Mouse (Mus musculus) granulocyte monocyte progenitor cell, adult 5-6 weeks (primary cell): ENCODE results near the gene Rpp30. TPM values are rescaled to one million over a fixed set of nuclear protein-coding genes. Genes with fewer than 3 reads are reported as not detected.

Experiments used
- ATAC-seq: replicated peaks from 2 replicates; pipeline ENCODE4 v1.8.0; 2016; ENCODE audit warnings: mild to moderate bottlenecking, moderate TSS enrichment, inconsistent platforms; ENCODE audit not compliant: poor library complexity, severe bottlenecking
- total RNA-seq, 2 experiments: library from RNA; stranded (forward) in 1 of 2; stranded (reverse) in 1 of 2; fragments of 200-712, 200-1000 nt in 1 of 2; fragments of >200 nt in 1 of 2; fragmentation: Nextera tagmentation in 1 of 2; gene quantifications; 2 replicates each; pipeline ENCODE4 v1.2.3; 2014 to 2017

Gene Rpp30
- total RNA-seq (2014; fragmentation: Nextera tagmentation) (35.1 and 57.5 TPM in 2 replicates), total RNA-seq (2017) (60.8 and 64.7 TPM in 2 replicates)

- ATAC-seq: peak; percentile 95
Observed at GRCm38 (mm10) chr19:36083262-36084225, at the start of gene Rpp30. Rpp30 (plus strand) TSS chr19:36083716.

DNA sequence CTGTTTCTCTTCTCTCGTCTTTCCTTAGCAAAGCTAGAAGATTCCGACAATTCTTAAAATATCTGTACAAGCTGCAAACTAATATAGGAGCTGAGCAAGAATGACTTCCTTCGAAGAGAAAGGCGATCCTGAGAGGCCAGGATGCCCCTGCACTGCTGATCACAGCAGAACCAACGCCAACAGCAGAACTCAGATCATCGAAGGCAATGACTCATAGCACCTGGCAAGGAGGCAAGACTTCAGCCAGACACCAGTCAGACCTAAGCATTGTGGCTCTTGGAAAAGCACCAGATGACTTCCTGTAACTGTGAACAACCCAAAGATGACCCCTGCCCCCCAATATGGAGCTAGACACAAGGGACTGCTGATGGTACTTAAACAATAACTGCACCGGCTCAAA, 37.5 kb upstream of the Rpp30 start:
- no peak for ATAC-seq

GRCm38 (mm10) chr19:36056502-36057221, 26.9 kb upstream of the Rpp30 start:
- ATAC-seq: no peak

DNA sequence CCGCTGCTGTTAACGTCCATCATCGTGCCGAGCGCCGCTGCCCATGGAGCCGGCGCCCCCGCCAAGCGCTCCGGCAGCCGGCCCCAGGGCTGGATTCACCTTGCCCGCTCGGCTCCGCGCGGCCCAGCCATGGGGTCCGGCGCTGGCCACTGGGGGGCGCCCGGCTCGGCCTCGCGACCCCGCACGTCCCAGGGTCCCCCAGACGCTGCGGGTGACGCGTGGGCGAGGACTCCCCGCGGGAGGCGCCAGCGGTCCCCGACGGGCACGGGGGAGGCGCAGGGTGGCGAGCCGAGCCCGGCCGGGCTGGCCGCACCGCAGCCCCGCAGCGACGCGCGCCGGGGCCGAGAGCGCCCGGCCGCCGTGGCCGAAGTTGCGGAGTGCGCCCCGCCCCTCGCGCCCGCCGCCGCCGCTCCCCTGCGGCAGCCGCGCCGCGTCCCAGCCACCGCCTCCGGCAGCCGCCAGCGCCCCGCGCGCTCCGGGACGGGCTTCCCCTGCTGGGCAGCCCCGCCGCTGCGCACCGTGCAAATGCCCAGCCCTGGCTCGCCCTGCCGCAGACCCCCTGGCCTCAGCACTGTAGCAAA, 26.2 kb upstream of the Rpp30 start, which contains the start of gene Htr7:
Htr7 (minus strand) TSS at position 277 of the 581 bp plus-strand sequence.
- ATAC-seq: peak; percentile 63

- ATAC-seq: no peak
Observed at GRCm38 (mm10) chr19:36062801-36063529, 20.6 kb upstream of the Rpp30 start.

GRCm38 (mm10) chr19:36082606-36083261, 782 bp upstream of the Rpp30 start:
- peak; percentile 86 for ATAC-seq

GRCm38 (mm10) chr19:36090781-36091180, 7.3 kb downstream of the Rpp30 start:
- ATAC-seq: peak; percentile 71

- ATAC-seq: no peak
Observed at GRCm38 (mm10) chr19:36097194-36097593, 13.7 kb downstream of the Rpp30 start.

- no peak for ATAC-seq
Observed at GRCm38 (mm10) chr19:36098265-36098664, 14.7 kb downstream of the Rpp30 start.

DNA sequence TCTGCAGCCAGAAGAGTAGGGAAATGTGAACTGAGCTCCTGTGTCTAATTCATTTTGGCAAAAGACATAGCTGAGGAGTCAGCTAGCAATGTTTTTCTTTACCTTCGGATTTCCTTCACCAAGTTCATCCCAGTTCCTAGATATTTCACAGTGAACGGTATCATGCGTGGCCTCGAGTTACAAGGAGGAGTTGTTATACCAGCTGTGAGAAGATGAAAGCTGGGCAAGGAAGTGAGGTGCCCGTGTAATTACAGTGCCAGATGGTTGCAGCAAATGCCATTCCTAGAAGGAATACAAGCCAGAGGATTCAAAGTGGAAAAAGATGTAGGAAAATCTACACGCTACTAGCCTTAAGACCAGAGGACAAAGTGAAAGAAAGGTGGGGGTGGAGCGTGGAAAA, 15.4 kb downstream of the Rpp30 start:
- ATAC-seq: no peak

DNA sequence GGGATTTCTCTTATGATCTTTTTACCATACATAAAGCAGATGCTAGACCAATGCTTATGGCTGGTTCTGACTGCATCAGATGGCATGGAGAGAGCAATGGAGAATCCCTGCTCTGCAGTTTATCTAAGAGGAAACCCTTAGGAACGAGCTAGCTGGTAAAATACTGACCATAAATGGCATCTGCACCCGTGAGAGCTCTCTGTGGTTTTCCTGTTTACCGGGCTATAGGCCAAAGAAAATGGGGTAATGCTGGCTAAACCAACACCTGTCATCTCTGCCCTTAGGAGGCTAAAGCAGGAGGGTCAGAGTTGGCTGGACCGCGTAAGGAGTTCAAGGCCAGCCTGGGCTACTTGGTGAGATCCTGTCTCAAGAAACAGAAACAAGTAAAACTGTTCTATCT, 20.4 kb downstream of the Rpp30 start:
- ATAC-seq: no peak; the same call in 1 of the 2 replicates

GRCm38 (mm10) chr19:36109318-36109944, 25.9 kb downstream of the Rpp30 start:
- no peak for ATAC-seq

DNA sequence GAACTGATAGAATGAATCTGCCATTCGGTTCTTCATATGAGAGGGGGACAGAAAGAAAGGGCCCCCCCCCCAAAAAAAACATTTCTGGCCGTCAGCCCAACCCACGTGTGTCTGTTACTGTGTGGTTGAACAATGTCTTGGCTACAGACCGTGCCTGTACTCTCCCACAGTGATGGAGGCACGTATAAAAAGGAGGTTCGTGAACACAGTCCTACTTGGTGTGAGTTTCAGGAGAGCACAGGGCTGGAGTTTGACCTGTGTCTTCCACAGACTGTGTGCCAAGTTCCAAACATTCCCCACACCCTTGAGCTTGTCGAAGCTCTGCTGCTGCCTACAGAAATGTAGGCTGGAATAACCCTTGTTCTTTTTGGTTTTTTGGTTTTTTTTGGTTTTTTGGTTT, 26.9 kb downstream of the Rpp30 start:
- ATAC-seq: no peak

GRCm38 (mm10) chr19:36111054-36111895, 27.8 kb downstream of the Rpp30 start:
- no peak for ATAC-seq

DNA sequence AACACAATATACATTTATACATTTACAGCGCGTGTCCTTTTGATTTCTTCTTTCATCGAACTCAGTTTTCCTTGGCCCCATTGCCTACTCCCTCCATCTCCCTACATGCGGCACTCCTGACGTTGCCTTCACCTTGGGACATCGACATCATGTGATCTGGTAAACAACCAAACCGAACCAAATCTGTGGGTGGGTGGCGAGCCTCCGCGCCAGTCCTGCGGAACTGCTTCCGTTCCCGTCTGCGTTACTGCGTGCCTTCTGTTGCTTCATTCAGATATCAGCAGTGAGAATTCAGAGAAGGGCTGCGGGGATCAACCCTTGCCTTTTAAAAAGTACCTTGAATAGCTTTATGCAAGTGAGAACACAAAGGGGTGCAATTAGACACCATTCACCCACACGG, 28.5 kb downstream of the Rpp30 start:
- ATAC-seq: no peak

DNA sequence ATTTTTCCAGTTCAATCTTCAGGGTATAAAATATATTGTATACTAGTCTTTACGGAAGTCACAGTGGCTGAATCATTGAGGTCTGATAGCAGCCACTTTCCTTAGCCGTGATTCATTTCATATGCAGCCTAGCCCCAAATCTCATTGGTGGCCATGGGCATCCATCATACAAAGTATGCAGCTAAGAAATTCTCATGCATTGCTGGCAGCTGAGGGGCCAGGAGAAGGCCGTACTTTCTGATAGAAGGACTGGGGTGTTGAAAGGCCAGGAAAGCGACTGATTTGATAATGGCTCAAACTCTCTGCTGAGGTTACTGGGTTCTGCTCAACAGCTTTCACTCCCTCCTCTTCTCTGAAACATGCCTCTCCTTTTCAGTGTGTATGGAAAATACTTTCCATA, 32.7 kb downstream of the Rpp30 start:
- no peak for ATAC-seq

GRCm38 (mm10) chr19:36119219-36119618, 35.7 kb downstream of the Rpp30 start:
- ATAC-seq: no peak

DNA sequence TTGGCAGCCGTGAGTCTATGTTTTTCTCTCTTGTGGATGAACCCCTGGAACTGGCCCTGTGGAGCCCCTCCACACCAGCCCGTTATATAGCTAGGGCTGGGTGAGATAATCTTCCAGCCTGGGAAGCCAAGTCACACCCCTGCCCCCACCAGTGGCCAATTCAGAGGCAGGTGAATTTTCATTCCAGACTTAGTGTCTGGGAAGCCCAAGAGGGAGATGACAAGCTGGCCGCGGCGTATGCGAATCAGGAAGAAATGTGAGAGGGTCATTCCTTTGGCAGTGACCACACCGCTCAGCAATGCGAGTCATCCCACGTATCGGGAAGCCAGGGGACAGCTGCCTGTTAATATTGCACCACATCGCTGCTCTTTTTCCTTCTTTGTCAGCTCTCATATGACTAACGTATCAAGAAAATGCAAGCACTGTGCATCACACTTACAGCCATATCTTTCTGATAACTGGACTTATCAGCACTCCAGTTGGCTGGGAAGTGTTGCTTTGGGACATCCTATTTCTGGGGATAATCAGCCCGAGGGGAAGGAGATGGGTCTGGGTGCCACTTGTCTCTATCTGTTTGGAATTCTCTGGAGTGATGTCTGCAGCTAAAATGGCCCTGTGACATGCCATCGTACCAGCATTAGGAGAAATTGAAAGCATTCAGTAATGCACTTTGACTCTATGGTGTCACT, 36.4 kb downstream of the Rpp30 start, which contains the start of gene Ankrd1:
Ankrd1 (minus strand) TSS at position 317 of the 689 bp plus-strand sequence.
- ATAC-seq: no peak
